Mouse (Mus musculus): ENCODE measurements around the gene Hmga1. TPM values are rescaled to one million over a fixed set of nuclear protein-coding genes. Genes with fewer than 3 reads are reported as not detected.
A peak's percentile ranks its signal among the peaks of the same experiment; 100 is the strongest.

Hmga1 gene
- polyA plus RNA-seq, 1 experiment from 2014 or later, result 389 TPM

DNA sequence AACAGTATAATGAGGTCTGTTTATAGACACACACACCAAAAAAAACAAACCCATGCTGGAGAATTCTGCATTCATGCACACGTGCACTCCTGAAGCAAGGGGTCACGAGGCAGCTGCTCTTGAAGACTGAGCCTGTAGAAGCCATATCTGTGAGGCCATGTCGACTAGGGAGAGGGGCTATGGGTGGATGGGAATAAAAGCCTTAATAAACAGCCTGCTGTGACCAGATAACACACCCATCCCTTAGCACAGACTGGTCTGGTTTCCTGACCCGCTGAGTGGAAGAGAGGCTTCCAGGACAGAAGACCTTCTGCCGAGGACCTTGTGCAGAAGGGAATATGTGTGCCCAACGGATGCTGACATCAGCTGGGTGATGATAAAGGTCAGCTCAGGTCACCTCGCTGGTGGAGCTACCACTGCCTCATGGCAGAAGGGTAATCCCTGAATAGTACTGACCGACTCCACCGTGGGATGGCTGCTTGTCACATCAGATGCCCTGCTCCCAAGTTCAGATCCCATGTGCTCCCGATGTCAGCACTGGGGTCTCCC, 17.5 kb downstream of the Hmga1 start:
- DNase-seq (ENCODE audit: low spot score) (no peak), ATAC-seq (replicated peaks; ENCODE audit: low FRiP score, low TSS enrichment, low read depth) (no peak)
- H3K27me3 ChIP-seq (replicated peaks; ENCODE audit: control insufficient read depth, insufficient read depth, low read length), result no peaks in the 10 kb centered on the region
- no peak overlapping the region for H3K4me3 ChIP-seq (ENCODE audit: low read depth, low read length)
- no peak overlapping the region for H3K4me2 ChIP-seq (ENCODE audit: low read length)
- H3K27ac ChIP-seq (ENCODE audit: low read depth), result no peak overlapping the region
- H3K36me3 ChIP-seq (ENCODE audit: control insufficient read depth, insufficient read depth, low read length), result peaks cover 26% of the 10 kb centered on the region
- H3K9ac ChIP-seq (ENCODE audit: low read length), result no peak overlapping the region
- 93% methylated on average over 10 of the region's 10 CpGs for WGBS
- no peaks in the 10 kb centered on the region for H3K9me3 ChIP-seq (ENCODE audit: control insufficient read depth, low read length)
- H3K4me1 ChIP-seq (replicated peaks; ENCODE audit: control insufficient read depth, insufficient read depth, low read length), result no peaks in the 10 kb centered on the region

DNA sequence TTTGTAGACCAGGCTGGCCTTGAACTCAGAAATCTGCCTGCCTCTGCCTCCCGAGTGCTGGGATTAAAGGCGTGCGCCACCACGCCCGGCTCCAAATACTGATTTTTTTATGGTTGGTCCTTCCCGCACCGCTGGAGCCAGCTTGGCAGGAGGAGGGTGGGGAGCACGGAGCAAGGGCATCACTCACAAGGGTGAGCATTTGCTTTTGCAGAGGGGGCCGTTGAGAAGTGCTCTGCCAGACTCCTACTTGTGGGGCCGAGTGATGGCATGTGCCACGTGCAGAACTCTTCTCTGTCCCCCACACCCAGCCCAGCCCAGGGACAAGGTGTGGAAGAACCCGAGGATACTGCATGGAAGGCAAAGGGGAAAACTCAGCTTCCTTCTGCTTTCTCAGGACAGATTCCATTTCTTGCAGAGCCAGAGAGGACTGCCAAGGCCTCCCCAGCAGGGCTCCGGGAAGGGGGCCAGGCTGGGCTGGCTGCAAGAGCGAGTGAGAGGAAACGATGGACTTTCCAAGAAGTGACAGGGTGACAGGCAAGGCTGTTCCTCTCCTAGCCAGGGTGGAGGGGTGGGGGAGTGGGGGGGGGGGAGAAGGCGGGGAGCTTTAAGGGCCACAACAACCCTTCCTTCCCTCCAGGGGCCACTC, 18.3 kb downstream of the Hmga1 start:
- WGBS, result 90% methylated on average over 16 of the region's 16 CpGs
- no peaks in the 10 kb centered on the region for H3K27me3 ChIP-seq (replicated peaks; ENCODE audit: control insufficient read depth, insufficient read depth, low read length)
- H3K4me3 ChIP-seq (ENCODE audit: low read depth, low read length), result no peak overlapping the region
- H3K9me3 ChIP-seq (ENCODE audit: control insufficient read depth, low read length), result no peaks in the 10 kb centered on the region
- peaks cover 33% of the 10 kb centered on the region for H3K36me3 ChIP-seq (ENCODE audit: control insufficient read depth, insufficient read depth, low read length)
- H3K4me1 ChIP-seq (replicated peaks; ENCODE audit: control insufficient read depth, insufficient read depth, low read length), result no peaks in the 10 kb centered on the region
- no peak for DNase-seq (ENCODE audit: low spot score)
- no peak for ATAC-seq (replicated peaks; ENCODE audit: low FRiP score, low TSS enrichment, low read depth)
- H3K4me2 ChIP-seq (ENCODE audit: low read length), result no peak overlapping the region
- no peak overlapping the region for H3K27ac ChIP-seq (ENCODE audit: low read depth)
- H3K9ac ChIP-seq (ENCODE audit: low read length), result no peak overlapping the region

DNA sequence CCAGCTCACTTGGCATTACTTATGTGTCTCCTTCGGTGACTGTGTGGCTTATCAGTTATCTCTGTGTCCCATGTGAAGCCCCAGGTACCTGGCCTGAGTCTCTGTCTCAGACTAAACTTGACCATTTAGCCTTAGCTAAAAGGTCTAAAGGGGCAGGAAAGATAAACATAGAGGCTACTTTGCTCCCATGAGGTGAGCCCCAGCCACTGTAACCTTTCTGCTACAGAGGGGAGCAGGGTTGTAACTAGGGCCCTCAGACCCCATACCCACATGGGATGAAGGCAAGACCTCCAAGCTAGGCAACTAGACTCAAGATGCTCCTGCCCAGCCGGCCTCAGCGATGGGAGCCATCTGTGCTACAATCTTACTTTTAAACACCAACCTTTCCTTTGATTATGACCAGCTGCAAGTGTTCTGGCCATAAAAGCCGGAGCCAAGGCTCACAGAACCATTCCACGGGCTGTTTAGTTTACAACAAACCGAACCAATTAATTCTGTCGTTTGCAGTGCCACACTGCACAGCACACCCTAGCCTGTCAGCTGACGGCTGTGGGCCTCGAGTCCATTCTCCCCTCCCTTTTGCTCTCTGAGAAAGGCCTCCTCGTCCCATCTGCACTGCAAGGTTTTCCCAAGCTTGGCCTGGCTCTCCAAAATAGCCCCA, 18.9 kb downstream of the Hmga1 start:
- Histone ChIP-seq H3K9ac (ENCODE audit: low read length) (no peak overlapping the region), H3K36me3 (ENCODE audit: control insufficient read depth, insufficient read depth, low read length) (peaks cover 40% of the 10 kb centered on the region), H3K27ac (ENCODE audit: low read depth) (0 out of 2 replicates have a peak overlapping the region, but pooled peaks have one; percentile 38), H3K27me3 (replicated peaks; ENCODE audit: control insufficient read depth, insufficient read depth, low read length) (no peaks in the 10 kb centered on the region), H3K4me2 (ENCODE audit: low read length) (no peak overlapping the region), H3K9me3 (ENCODE audit: control insufficient read depth, low read length) (no peaks in the 10 kb centered on the region), H3K4me3 (ENCODE audit: low read depth, low read length) (no peak overlapping the region), H3K4me1 (replicated peaks; ENCODE audit: control insufficient read depth, insufficient read depth, low read length) (no peaks in the 10 kb centered on the region)
- WGBS, result 39% methylated on average over 10 of the region's 10 CpGs
- ATAC-seq (replicated peaks; ENCODE audit: low FRiP score, low TSS enrichment, low read depth), result no peak
- DNase-seq (ENCODE audit: low spot score), result no peak

DNA sequence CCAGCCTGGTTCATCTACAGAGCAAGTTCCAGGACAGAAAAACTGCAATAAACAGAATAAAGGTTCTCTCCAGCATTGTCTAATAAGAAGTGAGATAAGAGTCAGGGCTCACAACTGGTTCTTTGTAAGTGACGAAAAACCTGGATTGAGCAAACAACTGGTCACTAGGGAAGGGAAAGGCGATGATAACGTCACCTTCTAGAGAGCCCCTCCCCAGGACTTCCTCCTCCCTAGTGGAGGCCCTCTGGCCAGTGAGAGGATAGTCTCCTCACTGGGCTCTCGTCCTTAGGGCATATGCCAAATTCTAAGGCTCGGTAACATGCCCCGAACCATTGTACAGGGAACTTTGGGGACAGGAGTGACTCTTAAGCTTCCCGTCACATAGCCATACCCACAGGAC, 19.8 kb downstream of the Hmga1 start:
- DNase-seq (ENCODE audit: low spot score) (no peak), ATAC-seq (replicated peaks; ENCODE audit: low FRiP score, low TSS enrichment, low read depth) (no peak; the same call in 1 of the 2 replicates)
- WGBS, result 77% methylated on average over 7 of the region's 7 CpGs
- Histone ChIP-seq H3K4me1 (replicated peaks; ENCODE audit: control insufficient read depth, insufficient read depth, low read length) (no peaks in the 10 kb centered on the region), H3K27ac (ENCODE audit: low read depth) (no peak overlapping the region), H3K9me3 (ENCODE audit: control insufficient read depth, low read length) (no peaks in the 10 kb centered on the region), H3K4me3 (ENCODE audit: low read depth, low read length) (no peak overlapping the region), H3K9ac (ENCODE audit: low read length) (no peak overlapping the region), H3K36me3 (ENCODE audit: control insufficient read depth, insufficient read depth, low read length) (peaks cover 48% of the 10 kb centered on the region), H3K27me3 (replicated peaks; ENCODE audit: control insufficient read depth, insufficient read depth, low read length) (no peaks in the 10 kb centered on the region), H3K4me2 (ENCODE audit: low read length) (no peak overlapping the region)

DNA sequence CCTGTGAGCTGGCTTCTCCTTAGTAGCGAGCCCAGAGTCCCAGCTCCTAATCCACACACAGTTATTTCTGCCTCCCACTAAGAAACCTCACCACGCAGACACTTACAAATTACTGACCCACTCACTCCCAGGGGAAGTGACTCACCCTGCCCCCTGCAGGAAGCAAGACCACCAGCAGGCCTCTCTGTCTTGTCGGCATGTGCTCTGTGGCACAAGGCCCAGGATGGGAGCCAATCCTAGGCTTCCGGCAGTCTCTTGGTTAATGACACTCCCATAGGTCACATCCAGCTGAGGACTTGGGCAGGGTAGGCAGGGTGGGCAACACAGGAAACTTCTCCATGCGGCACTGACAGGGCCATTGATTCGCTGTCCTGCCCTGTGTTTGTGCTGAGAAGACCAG, 21.2 kb downstream of the Hmga1 start:
- Histone ChIP-seq H3K36me3 (ENCODE audit: control insufficient read depth, insufficient read depth, low read length) (peaks cover 59% of the 10 kb centered on the region), H3K9me3 (ENCODE audit: control insufficient read depth, low read length) (no peaks in the 10 kb centered on the region), H3K9ac (ENCODE audit: low read length) (no peak overlapping the region), H3K4me2 (ENCODE audit: low read length) (no peak overlapping the region), H3K27ac (ENCODE audit: low read depth) (no peak overlapping the region), H3K27me3 (replicated peaks; ENCODE audit: control insufficient read depth, insufficient read depth, low read length) (no peaks in the 10 kb centered on the region), H3K4me1 (replicated peaks; ENCODE audit: control insufficient read depth, insufficient read depth, low read length) (no peaks in the 10 kb centered on the region), H3K4me3 (ENCODE audit: low read depth, low read length) (no peak overlapping the region)
- ATAC-seq (replicated peaks; ENCODE audit: low FRiP score, low TSS enrichment, low read depth) (no peak), DNase-seq (ENCODE audit: low spot score) (no peak)
- 71% methylated on average over 6 of the region's 6 CpGs for WGBS

DNA sequence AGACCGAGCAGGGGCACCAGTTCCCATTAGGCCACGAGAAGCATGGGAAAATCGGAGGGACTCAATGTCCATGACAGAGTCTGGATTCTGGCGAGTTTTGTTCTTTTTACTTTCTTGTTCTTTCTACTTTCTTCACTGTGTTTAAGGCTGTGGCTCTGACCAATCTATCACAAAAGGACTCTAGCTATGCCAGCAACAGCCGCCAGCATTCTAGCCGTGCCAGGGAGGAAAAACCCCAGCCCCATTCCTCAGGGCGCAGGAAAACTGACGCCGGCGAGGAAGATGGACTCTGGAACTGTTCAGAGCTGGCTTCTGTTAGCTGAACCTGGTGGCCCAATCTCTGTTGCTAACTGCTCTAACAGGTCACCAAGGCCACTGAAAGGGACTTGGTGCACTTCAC, 22.2 kb downstream of the Hmga1 start:
- Histone ChIP-seq H3K9me3 (ENCODE audit: control insufficient read depth, low read length) (no peaks in the 10 kb centered on the region), H3K4me1 (replicated peaks; ENCODE audit: control insufficient read depth, insufficient read depth, low read length) (no peaks in the 10 kb centered on the region), H3K9ac (ENCODE audit: low read length) (no peak overlapping the region), H3K4me3 (ENCODE audit: low read depth, low read length) (no peak overlapping the region), H3K36me3 (ENCODE audit: control insufficient read depth, insufficient read depth, low read length) (peaks cover 68% of the 10 kb centered on the region), H3K27me3 (replicated peaks; ENCODE audit: control insufficient read depth, insufficient read depth, low read length) (no peaks in the 10 kb centered on the region), H3K27ac (ENCODE audit: low read depth) (no peak overlapping the region), H3K4me2 (ENCODE audit: low read length) (no peak overlapping the region)
- DNase-seq (ENCODE audit: low spot score) (no peak), ATAC-seq (replicated peaks; ENCODE audit: low FRiP score, low TSS enrichment, low read depth) (no peak)
- 92% methylated on average over 10 of the region's 10 CpGs for WGBS

DNA sequence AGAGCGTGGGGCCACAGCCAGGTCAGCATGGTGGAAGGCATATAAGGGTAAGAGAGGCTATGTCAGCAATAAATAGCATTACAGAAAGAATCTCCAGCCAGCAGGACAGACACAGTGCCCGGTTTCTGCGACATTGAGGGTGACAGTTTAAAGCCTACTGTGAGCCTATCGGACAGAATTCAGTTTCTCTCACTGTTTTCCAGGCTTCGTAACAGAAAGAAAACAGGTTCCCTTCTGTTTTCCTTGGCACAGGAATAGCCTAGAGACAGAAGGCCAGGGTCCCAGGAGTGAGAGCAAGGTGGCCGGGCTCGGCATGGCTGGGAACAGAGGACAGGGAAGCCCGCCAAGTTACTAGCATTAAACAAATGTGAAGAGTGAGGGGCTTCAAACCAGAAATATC, 23.5 kb downstream of the Hmga1 start:
- Histone ChIP-seq H3K9me3 (ENCODE audit: control insufficient read depth, low read length) (no peaks in the 10 kb centered on the region), H3K27ac (ENCODE audit: low read depth) (no peak overlapping the region), H3K4me3 (ENCODE audit: low read depth, low read length) (no peak overlapping the region), H3K27me3 (replicated peaks; ENCODE audit: control insufficient read depth, insufficient read depth, low read length) (no peaks in the 10 kb centered on the region), H3K9ac (ENCODE audit: low read length) (no peak overlapping the region), H3K4me1 (replicated peaks; ENCODE audit: control insufficient read depth, insufficient read depth, low read length) (no peaks in the 10 kb centered on the region), H3K4me2 (ENCODE audit: low read length) (no peak overlapping the region), H3K36me3 (ENCODE audit: control insufficient read depth, insufficient read depth, low read length) (peaks cover 76% of the 10 kb centered on the region)
- ATAC-seq (replicated peaks; ENCODE audit: low FRiP score, low TSS enrichment, low read depth) (no peak), DNase-seq (ENCODE audit: low spot score) (no peak)
- 94% methylated on average over 8 of the region's 8 CpGs for WGBS

DNA sequence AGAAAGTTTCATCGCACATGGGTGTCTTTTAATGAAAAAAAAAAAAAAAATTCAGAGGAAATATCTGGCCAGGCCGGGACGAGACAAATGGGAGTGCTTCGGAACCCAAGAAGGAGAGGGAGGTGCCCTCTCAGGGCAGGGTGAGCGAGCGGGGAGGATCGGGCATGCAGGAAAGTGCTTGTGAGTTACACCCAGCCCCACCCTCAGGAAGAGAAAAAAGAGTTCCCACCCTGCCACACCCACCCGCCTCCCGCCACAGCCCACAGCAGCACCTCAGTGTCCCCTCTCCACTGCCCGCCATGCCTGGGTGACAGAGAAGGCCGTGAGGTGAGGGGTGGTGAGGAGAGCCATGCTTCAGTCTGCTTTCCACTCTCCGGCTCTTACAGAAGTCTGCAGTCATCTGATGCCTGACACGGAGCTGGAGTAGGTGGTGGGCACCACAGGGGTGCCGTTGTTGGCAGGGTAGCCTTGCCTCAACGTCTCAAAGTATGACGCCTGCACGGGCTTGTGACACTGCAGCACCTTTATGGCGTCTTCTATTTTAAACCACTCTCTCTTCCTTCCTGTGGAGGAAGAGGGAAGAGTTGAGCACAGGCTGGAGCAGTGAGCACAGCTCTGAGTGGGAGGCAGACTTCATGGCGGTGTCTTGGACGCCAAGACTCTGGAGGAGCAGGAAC, 24.2 kb downstream of the Hmga1 start:
- no peak overlapping the region for H3K9ac ChIP-seq (ENCODE audit: low read length)
- DNase-seq (ENCODE audit: low spot score) (no peak), ATAC-seq (replicated peaks; ENCODE audit: low FRiP score, low TSS enrichment, low read depth) (no peak)
- WGBS, result 84% methylated on average over 20 of the region's 20 CpGs
- H3K27me3 ChIP-seq (replicated peaks; ENCODE audit: control insufficient read depth, insufficient read depth, low read length), result no peaks in the 10 kb centered on the region
- H3K9me3 ChIP-seq (ENCODE audit: control insufficient read depth, low read length), result no peaks in the 10 kb centered on the region
- no peak overlapping the region for H3K4me2 ChIP-seq (ENCODE audit: low read length)
- no peak overlapping the region for H3K4me3 ChIP-seq (ENCODE audit: low read depth, low read length)
- H3K4me1 ChIP-seq (replicated peaks; ENCODE audit: control insufficient read depth, insufficient read depth, low read length), result no peaks in the 10 kb centered on the region
- H3K27ac ChIP-seq (ENCODE audit: low read depth), result no peak overlapping the region
- peaks cover 77% of the 10 kb centered on the region for H3K36me3 ChIP-seq (ENCODE audit: control insufficient read depth, insufficient read depth, low read length)
